Mouse (Mus musculus): ENCODE data around the gene Krtap28-13. TPM values are rescaled to one million over a fixed set of nuclear protein-coding genes. Genes with fewer than 3 reads are reported as not detected.

Gene Krtap28-13
- polyA plus RNA-seq, 1 experiment from 2014 or later: not detected

DNA sequence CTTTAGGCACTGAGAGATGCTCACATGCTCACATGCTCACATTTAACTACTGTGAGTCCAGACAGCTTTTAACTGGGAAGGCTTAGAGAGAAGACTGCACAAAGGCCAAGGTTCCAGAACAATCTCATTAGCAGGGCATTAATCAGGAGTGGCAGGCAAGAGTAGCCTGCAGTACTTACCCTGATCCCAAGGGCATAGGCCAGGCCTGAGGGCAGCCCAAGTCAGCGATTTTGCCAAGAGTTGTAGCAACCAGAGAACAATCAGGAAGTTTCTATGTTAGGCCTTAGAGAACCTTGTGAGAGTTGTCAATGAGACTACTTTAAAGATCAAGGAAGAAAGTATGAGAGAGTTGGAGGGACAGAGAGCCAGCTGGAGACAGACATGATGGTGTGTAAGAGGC is 2.2 kb upstream of the Krtap28-13 start:
- ATAC-seq (ENCODE audit: low FRiP score): no peak
- H3K9me3 ChIP-seq: no peaks in the 10 kb centered on the region
- H3K27ac ChIP-seq: no peak overlapping the region
- no peaks in the 10 kb centered on the region for H3K27me3 ChIP-seq
- no peaks in the 10 kb centered on the region for H3K4me1 ChIP-seq
- no peak overlapping the region for H3K4me2 ChIP-seq
- no peaks in the 10 kb centered on the region for H3K36me3 ChIP-seq (replicated peaks)
- no peak overlapping the region for H3K4me3 ChIP-seq (replicated peaks)
- no peak overlapping the region for H3K9ac ChIP-seq
- 78% methylated on average over 1 of the region's 1 CpGs for WGBS

DNA sequence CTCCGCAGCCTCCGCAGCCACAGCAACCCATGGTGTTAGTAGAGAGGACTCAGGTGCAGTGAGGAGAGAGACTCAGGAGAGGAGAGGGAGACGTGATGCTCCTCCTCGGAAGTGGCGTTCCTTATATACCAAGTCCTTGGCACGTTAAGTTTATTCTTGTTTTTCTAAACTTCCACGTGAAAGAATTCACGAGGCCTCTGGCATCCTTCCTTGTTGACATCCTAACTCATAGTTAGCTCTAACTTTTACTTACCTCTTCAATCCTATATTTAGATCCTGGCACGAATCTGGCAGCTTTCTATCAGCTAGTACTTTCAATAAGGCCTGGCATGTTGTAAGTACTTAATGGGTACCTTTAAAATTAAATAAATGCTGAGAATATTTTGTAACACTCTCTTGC is 1.5 kb upstream of the Krtap28-13 start, which contains the start of gene A030005K14Rik:
Gene A030005K14Rik (minus strand): TSS at position 101 of the 400 bp plus-strand sequence.
- WGBS: 88% methylated on average over 9 of the region's 9 CpGs
- Histone ChIP-seq H3K4me2 (no peak within 1 kb of the TSS), H3K27ac (no peak within 1 kb of the TSS), H3K9ac (no peak within 1 kb of the TSS), H3K27me3 (no peaks in the 10 kb centered on the region), H3K9me3 (no peaks in the 10 kb centered on the region), H3K36me3 (replicated peaks) (no peaks in the 10 kb centered on the region), H3K4me1 (no peaks in the 10 kb centered on the region), H3K4me3 (replicated peaks) (no peak within 1 kb of the TSS)
- no peak for ATAC-seq (ENCODE audit: low FRiP score)

DNA sequence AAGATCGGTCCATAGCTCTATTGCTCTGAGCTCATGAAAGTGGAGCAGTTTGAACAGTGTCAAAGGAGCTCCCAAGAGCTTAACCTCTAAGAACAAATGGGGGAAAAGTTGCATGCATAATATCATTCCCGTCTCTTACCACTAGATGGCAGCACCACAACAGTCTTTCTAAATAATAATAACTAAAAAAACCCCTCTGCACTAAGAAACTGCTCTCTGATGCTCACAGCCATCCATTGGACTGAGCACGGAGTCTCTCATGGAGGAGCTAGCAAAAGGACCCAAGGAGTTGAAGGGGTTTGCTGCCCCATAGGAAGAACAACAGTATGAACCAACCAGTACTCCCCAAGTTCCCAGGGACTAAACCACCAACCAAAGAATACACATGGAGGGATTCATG is 4.1 kb downstream of the Krtap28-13 start:
- no peaks in the 10 kb centered on the region for H3K4me1 ChIP-seq
- no peaks in the 10 kb centered on the region for H3K27me3 ChIP-seq
- H3K27ac ChIP-seq: no peak overlapping the region
- no peaks in the 10 kb centered on the region for H3K9me3 ChIP-seq
- H3K4me3 ChIP-seq (replicated peaks): no peak overlapping the region
- ATAC-seq (ENCODE audit: low FRiP score): no peak
- no peak overlapping the region for H3K4me2 ChIP-seq
- no peak overlapping the region for H3K9ac ChIP-seq
- no peaks in the 10 kb centered on the region for H3K36me3 ChIP-seq (replicated peaks)
- WGBS: 27% methylated on average over 3 of the region's 3 CpGs

DNA sequence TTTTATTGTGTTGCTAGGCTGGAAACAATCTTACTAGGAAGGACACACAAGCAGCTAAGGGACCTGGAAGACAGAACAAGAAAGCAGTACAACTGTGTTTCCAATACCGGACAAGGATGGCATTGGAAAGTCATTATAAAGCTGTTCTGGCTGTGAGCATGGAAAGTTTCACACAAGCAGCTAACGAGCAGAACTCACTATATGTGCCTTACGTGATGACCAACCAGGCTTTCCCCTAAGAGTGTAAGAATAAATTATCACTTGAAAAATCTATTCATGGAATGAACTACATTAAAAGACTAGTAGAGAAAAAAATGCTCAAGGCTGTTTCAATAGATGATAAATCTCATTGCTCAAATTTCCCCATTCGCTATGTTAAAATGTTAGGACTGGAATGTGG is 5.8 kb downstream of the Krtap28-13 start:
- H3K27ac ChIP-seq: no peak overlapping the region
- no peak overlapping the region for H3K4me2 ChIP-seq
- H3K9ac ChIP-seq: no peak overlapping the region
- H3K36me3 ChIP-seq (replicated peaks): no peaks in the 10 kb centered on the region
- ATAC-seq (ENCODE audit: low FRiP score): no peak
- no peak overlapping the region for H3K4me3 ChIP-seq (replicated peaks)
- H3K4me1 ChIP-seq: no peaks in the 10 kb centered on the region
- 76% methylated on average over 4 of the region's 4 CpGs for WGBS
- H3K9me3 ChIP-seq: no peaks in the 10 kb centered on the region
- no peaks in the 10 kb centered on the region for H3K27me3 ChIP-seq

DNA sequence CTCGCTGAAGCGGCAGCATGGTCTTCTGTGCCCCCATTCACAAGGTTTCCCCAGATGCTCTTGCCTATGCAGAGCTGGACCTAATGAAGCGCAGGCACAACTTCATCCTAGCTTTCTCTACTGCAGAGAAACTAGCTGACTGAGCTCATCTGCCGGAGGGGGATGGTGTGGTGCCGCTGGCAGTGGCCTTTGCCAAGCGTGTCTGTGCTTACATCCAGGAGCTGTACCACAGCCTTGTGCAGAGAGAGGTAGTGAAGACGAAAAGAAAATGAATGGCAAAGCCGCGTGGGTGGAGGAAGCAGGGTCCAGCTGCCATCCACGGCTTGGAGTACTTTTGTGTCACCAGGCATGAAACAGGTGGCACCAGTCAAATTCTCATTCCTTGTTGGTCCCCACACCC is 6.5 kb downstream of the Krtap28-13 start:
- ATAC-seq (ENCODE audit: low FRiP score): no peak
- 90% methylated on average over 10 of the region's 10 CpGs for WGBS

DNA sequence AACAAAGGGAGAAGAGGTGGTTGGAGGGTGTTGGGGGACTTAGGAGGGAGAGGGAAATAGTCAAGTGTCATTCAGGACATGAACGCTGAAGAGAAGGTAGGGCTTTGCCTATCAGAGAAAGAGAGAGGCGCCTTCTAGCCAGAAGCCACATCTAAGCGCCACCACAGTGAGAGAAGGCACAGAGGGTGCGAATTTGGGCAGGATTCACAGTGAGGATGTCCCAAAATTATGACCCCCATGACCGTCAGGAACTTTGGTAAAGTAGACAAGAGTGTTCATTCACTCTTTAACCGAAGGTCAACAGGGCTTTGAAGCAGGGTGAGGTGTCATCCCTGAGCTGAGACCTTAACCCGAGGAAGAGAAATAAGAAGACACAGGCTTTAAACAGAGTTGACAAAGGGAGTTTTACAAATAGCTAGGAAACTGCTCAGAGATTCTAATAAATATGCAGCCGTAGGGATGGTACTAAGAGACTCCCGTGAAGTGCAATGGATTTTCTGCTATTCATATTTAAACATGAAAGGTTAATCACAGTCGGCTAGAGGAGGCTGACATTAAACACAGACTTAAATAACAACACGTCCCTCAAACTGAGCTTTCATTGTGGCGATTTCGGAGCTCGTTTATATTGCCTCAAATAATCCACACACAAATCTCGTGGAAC is 14.9 kb downstream of the Krtap28-13 start:
- Histone ChIP-seq H3K9me3 (no peaks in the 10 kb centered on the region), H3K9ac (no peak overlapping the region), H3K4me2 (peak overlapping the region; percentile 42), H3K36me3 (replicated peaks) (no peaks in the 10 kb centered on the region), H3K27ac (no peak overlapping the region), H3K27me3 (no peaks in the 10 kb centered on the region), H3K4me1 (peaks cover 4% of the 10 kb centered on the region), H3K4me3 (replicated peaks) (peak overlapping the region; percentile 22)
- WGBS: 36% methylated on average over 15 of the region's 15 CpGs
- ATAC-seq (ENCODE audit: low FRiP score): peak; percentile 17; the same call in 1 of the 2 replicates

More for the DNA sequence above, 6.5 kb downstream of the Krtap28-13 start:
- no peaks in the 10 kb centered on the region for H3K36me3 ChIP-seq (replicated peaks)
- H3K4me3 ChIP-seq (replicated peaks): no peak overlapping the region
- H3K9ac ChIP-seq: no peak overlapping the region
- H3K27me3 ChIP-seq: no peaks in the 10 kb centered on the region
- no peak overlapping the region for H3K27ac ChIP-seq
- H3K4me1 ChIP-seq: no peaks in the 10 kb centered on the region
- H3K4me2 ChIP-seq: no peak overlapping the region
- H3K9me3 ChIP-seq: no peaks in the 10 kb centered on the region

DNA sequence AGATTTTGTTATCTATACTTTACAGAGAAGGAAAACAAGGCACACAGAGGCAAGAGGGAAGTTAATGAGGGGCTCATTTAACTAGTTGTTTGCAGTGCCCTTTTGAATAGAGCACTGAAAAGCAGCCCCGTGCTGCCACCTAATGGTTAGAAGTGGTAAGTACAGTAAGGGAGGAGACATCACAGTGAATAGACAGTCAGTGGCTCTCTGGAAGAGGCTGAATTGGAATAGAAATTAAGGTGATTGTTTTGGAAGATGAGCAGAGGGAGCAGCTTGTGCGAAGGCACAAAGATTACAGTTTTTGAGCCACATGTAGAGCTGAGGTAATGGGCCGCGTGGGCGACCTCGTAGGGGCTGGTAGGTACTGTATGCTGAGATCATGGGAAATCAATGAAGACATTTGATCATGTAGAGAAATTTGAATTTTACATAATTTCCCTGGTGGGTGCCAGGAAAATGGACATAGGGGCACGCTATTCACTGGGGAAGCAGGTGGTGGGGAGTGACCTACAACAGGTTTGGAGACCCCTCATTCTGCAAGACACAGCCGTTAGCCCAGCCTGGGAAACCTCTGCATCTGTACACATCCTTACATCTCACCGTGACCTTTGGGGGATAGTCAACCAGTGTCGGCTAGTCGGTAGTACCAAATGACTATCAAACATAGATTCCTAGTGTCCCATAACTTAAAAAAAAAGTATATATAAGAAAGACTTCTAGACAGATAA is 15.6 kb downstream of the Krtap28-13 start:
- H3K4me3 ChIP-seq (replicated peaks): peak overlapping the region; percentile 22
- H3K27ac ChIP-seq: no peak overlapping the region
- ATAC-seq (ENCODE audit: low FRiP score): peak; percentile 87
- H3K4me2 ChIP-seq: peak overlapping the region; percentile 42
- no peaks in the 10 kb centered on the region for H3K9me3 ChIP-seq
- no peak overlapping the region for H3K9ac ChIP-seq
- H3K4me1 ChIP-seq: peaks cover 4% of the 10 kb centered on the region
- no peaks in the 10 kb centered on the region for H3K36me3 ChIP-seq (replicated peaks)
- no peaks in the 10 kb centered on the region for H3K27me3 ChIP-seq
- 52% methylated on average over 11 of the region's 11 CpGs for WGBS

DNA sequence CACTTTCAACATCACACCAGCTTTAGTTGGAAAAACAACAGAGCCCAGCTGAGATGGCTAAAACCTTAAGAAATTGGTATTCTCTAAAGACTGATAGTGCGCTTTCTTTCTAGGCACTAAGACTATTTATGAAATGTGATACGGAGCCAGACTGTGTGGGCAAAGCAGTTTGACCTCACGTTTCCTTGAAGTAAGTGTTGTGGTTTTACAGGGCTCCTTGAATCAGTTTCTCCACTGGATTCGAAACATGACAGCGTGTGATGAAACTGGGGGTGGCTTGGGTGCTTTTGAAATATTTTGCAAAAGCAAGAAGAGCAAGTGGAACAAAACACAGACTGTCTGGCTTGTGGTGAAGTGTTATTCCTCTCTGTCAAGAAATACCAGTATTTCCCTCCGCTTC is 16.3 kb downstream of the Krtap28-13 start:
- no peak overlapping the region for H3K27ac ChIP-seq
- no peak for ATAC-seq (ENCODE audit: low FRiP score)
- H3K27me3 ChIP-seq: no peaks in the 10 kb centered on the region
- H3K4me3 ChIP-seq (replicated peaks): no peak overlapping the region
- H3K36me3 ChIP-seq (replicated peaks): no peaks in the 10 kb centered on the region
- 88% methylated on average over 6 of the region's 6 CpGs for WGBS
- no peak overlapping the region for H3K4me2 ChIP-seq
- H3K9me3 ChIP-seq: no peaks in the 10 kb centered on the region
- no peak overlapping the region for H3K9ac ChIP-seq
- peaks cover 4% of the 10 kb centered on the region for H3K4me1 ChIP-seq

DNA sequence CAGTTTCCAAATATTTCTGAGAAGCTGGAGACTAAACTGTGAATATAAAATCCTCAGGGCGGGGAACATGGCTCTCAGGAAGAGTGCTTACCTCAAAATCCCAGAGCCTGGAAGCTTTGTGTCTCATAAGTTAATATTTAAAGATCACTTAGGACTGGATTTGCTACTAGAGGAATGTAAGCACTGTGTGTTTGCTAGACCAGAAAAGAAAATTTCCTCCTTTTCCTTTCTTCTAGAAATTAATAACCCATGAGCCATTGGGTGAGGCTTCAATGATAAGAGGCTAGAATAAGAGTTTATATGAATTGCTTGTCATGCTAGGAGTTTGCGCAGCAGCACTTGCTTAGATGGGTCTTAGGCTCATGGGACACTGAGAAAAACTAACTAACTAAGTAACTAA is 24.1 kb downstream of the Krtap28-13 start:
- H3K27ac ChIP-seq: no peak overlapping the region
- H3K4me3 ChIP-seq (replicated peaks): no peak overlapping the region
- no peaks in the 10 kb centered on the region for H3K9me3 ChIP-seq
- H3K4me1 ChIP-seq: no peaks in the 10 kb centered on the region
- H3K4me2 ChIP-seq: no peak overlapping the region
- ATAC-seq (ENCODE audit: low FRiP score): no peak
- H3K36me3 ChIP-seq (replicated peaks): no peaks in the 10 kb centered on the region
- WGBS: 92% methylated on average over 2 of the region's 2 CpGs
- H3K9ac ChIP-seq: no peak overlapping the region
- no peaks in the 10 kb centered on the region for H3K27me3 ChIP-seq

DNA sequence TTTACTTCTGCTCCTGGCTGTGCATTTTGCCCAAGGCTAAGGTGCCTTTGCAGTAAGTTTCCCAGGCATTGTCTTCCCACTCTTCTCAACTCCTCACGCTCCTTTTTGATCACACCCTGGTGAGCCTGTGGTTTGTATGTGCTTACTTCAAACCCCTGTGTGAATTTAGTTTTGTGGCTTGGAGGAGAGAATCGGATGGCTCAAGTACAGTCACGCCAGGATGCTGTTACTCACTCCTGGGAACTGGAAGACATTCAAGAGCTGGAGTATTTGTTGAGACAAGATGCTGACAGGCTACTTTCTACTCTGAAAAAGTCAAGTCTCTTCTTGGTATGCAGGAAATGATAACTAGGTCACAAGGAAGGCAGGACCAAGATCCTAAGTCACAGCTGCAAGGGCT is 30.5 kb downstream of the Krtap28-13 start:
- Histone ChIP-seq H3K27me3 (no peaks in the 10 kb centered on the region), H3K4me3 (replicated peaks) (no peak overlapping the region), H3K4me2 (no peak overlapping the region), H3K9me3 (no peaks in the 10 kb centered on the region), H3K9ac (no peak overlapping the region), H3K4me1 (no peaks in the 10 kb centered on the region), H3K27ac (no peak overlapping the region), H3K36me3 (replicated peaks) (no peaks in the 10 kb centered on the region)
- 76% methylated on average over 3 of the region's 3 CpGs for WGBS
- ATAC-seq (ENCODE audit: low FRiP score): no peak

DNA sequence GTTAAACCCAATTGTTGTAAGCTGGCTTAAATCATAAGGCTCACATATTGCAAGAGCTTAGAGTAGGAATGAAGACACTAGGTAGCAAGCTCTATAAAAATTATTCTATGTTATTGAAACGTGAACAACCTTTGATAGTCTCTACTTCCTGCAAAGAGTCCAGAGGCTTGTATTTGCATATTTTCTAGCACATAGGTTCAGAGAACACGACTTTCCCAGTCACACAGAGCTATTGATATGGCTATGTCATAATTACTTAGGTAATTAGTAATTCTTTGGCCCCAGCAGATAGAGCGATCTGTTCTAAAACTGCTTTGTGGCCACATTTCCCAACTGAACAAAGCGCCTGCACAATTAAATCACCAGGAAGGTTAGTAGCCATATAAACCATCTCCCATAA is 36.2 kb downstream of the Krtap28-13 start:
- no peak for ATAC-seq (ENCODE audit: low FRiP score)
- Histone ChIP-seq H3K36me3 (replicated peaks) (no peaks in the 10 kb centered on the region), H3K9me3 (no peaks in the 10 kb centered on the region), H3K4me1 (no peaks in the 10 kb centered on the region; the same call in 1 of the 2 replicates), H3K27me3 (no peaks in the 10 kb centered on the region), H3K9ac (no peak overlapping the region), H3K4me3 (replicated peaks) (no peak overlapping the region), H3K4me2 (no peak overlapping the region), H3K27ac (no peak overlapping the region)
- WGBS: 77% methylated on average over 4 of the region's 4 CpGs

DNA sequence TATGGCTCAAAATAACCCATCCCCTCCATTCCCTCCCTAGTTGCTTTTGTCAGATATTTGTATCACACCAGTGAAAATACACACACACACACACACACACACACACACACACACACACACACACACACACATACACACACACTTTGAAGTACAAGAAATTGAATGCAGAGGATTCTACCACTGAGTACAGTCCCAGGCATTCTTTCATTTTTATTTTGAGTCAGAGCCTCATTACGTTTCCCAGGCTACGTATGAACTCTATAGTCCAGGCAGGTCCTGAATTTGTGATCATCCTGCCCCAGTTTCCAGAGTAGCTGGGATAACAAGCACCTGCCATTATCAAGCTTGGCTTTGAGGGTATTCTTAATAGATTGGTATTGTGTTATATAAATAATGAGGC is 38.4 kb downstream of the Krtap28-13 start:
- H3K27ac ChIP-seq: no peak overlapping the region
- no peaks in the 10 kb centered on the region for H3K27me3 ChIP-seq
- H3K4me2 ChIP-seq: no peak overlapping the region
- H3K4me3 ChIP-seq (replicated peaks): no peak overlapping the region
- no peak for ATAC-seq (ENCODE audit: low FRiP score)
- no peak overlapping the region for H3K9ac ChIP-seq
- no peaks in the 10 kb centered on the region for H3K9me3 ChIP-seq
- WGBS: 62% methylated on average over 2 of the region's 2 CpGs
- no peaks in the 10 kb centered on the region for H3K36me3 ChIP-seq (replicated peaks)
- no peaks in the 10 kb centered on the region; the same call in 1 of the 2 replicates for H3K4me1 ChIP-seq

Measured in forebrain, embryonic 12.5 days (tissue).